Mouse (Mus musculus) liver, adult 2 months (tissue): ENCODE measurements around the gene Myo3a. TPM values are rescaled to one million over a fixed set of nuclear protein-coding genes. Genes with fewer than 3 reads are reported as not detected.
"Not testable (repeated sequence)": the region's sequence is repeated elsewhere in the genome, so short reads cannot be mapped to it uniquely, and the experiment has no call there.

ENCODE experiments used
- DNase-seq: peaks from one replicate; pipeline ENCODE4 v3.0.0-alpha.2; 2011; ENCODE audit warnings: low read depth, low spot score; ENCODE audit errors: extremely low read depth
- H3K27ac ChIP-seq: fragments of 200-500 bp; replicated peaks from 2 replicates; pipeline ENCODE4 v1.5.1; 2012; ENCODE audit warnings: low read depth, mild to moderate bottlenecking, control low read depth, inconsistent platforms, low read length; ENCODE audit not compliant: insufficient read depth
- H3K27me3 ChIP-seq: fragments of 200-500 bp; 2 replicates; pipeline ENCODE4 v1.6.1; 2012; ENCODE audit warnings: mild to moderate bottlenecking, moderate library complexity, low read length, inconsistent platforms; ENCODE audit not compliant: control insufficient read depth, insufficient read depth
- H3K36me3 ChIP-seq: fragments of 200-500 bp; 2 replicates; pipeline ENCODE4 v1.6.1; 2012; ENCODE audit warnings: low read length, inconsistent platforms; ENCODE audit not compliant: control insufficient read depth, insufficient read depth
- H3K4me1 ChIP-seq: fragments of 200-500 bp; 2 replicates; pipeline ENCODE4 v1.6.1; 2011; ENCODE audit warnings: low read length; ENCODE audit not compliant: control insufficient read depth, insufficient read depth
- H3K4me3 ChIP-seq: fragments of 200-500 bp; 2 replicates; pipeline ENCODE4 v1.5.1; 2011; ENCODE audit warnings: low read depth, mild to moderate bottlenecking, control low read depth, low read length, moderate library complexity; ENCODE audit not compliant: insufficient read depth
- H3K79me2 ChIP-seq: fragments of 200-500 bp; 2 replicates; pipeline ENCODE4 v1.6.1; 2012; ENCODE audit warnings: inconsistent platforms, mild to moderate bottlenecking, low read length, moderate library complexity; ENCODE audit not compliant: control insufficient read depth, insufficient read depth
- H3K9ac ChIP-seq: fragments of 200-500 bp; 2 replicates; pipeline ENCODE4 v1.6.1; 2012; ENCODE audit warnings: low read depth, mild to moderate bottlenecking, control low read depth, inconsistent platforms, low read length
- CTCF ChIP-seq: fragments of 200-500 bp; IDR thresholded peaks from 2 replicates; pipeline ENCODE4 v1.5.1; 2011; ENCODE audit warnings: low read depth, low read length, control low read depth
- POLR2A ChIP-seq: fragments of 200-500 bp; IDR thresholded peaks from 2 replicates; pipeline ENCODE4 v1.6.1; 2011; ENCODE audit warnings: low read length, control low read depth; ENCODE audit not compliant: insufficient read depth; ENCODE audit errors: extremely low read depth
- WGBS: fragments of 180-500 bp; shearing (Covaris S2); methylation state at CpG from one replicate; pipeline ENCODE4 v1.1.7; 2018; 5-methylcytosine and 5-hydroxymethylcytosine counted together
- polyA plus RNA-seq: library from polyadenylated mRNA; depleted of rRNA; stranded (reverse); fragments of >200 nt; gene quantifications from 2 replicates; pipeline ENCODE4 v1.2.3, GENCODE M21; 2012
- total RNA-seq: library from RNA; depleted of rRNA; stranded (reverse); fragments of >200 nt; gene quantifications from 2 replicates; pipeline ENCODE4 v1.2.3, GENCODE M21; 2014

Myo3a gene
- total and polyA plus RNA-seq, 2 experiments, result not detected

GRCm38 (mm10) chr2:22548421-22548820 is 321.1 kb downstream of the Myo3a start:
- Histone ChIP-seq H3K27me3 (no peaks in the 10 kb centered on the region), H3K79me2 (no peaks in the 10 kb centered on the region), H3K27ac (no peak overlapping the region), H3K4me3 (no peak overlapping the region), H3K4me1 (no peaks in the 10 kb centered on the region), H3K36me3 (no peaks in the 10 kb centered on the region), H3K9ac (no peak overlapping the region)
- 76% methylated on average over 6 of the region's 6 CpGs for WGBS
- TF ChIP-seq POLR2A (no peak), CTCF (no peak)
- no peak for DNase-seq

GRCm38 (mm10) chr2:22587469-22588169 is 360.3 kb downstream of the Myo3a start:
- WGBS, result 68% methylated on average over 14 of the region's 14 CpGs
- not testable (repeated sequence) for H3K36me3 ChIP-seq, H3K79me2 ChIP-seq, H3K9ac ChIP-seq, H3K27me3 ChIP-seq, H3K4me3 ChIP-seq, H3K4me1 ChIP-seq, H3K27ac ChIP-seq, DNase-seq

GRCm38 (mm10) chr2:22588170-22588541 is 360.9 kb downstream of the Myo3a start:
- not testable (repeated sequence) for H3K27me3 ChIP-seq, H3K79me2 ChIP-seq, H3K9ac ChIP-seq, H3K4me1 ChIP-seq, H3K4me3 ChIP-seq, H3K27ac ChIP-seq, DNase-seq, H3K36me3 ChIP-seq
- 71% methylated on average over 5 of the region's 5 CpGs for WGBS

- not testable (repeated sequence) for H3K4me1 ChIP-seq, DNase-seq, H3K9ac ChIP-seq, H3K36me3 ChIP-seq, H3K4me3 ChIP-seq, H3K79me2 ChIP-seq, H3K27ac ChIP-seq, H3K27me3 ChIP-seq
- 46% methylated on average over 12 of the region's 12 CpGs for WGBS
Measured at GRCm38 (mm10) chr2:22588673-22589381, 361.5 kb downstream of the Myo3a start.

- not testable (repeated sequence) for H3K36me3 ChIP-seq, H3K79me2 ChIP-seq, DNase-seq, H3K4me1 ChIP-seq, H3K9ac ChIP-seq, H3K27me3 ChIP-seq, H3K4me3 ChIP-seq, H3K27ac ChIP-seq
- WGBS, result 75% methylated on average over 17 of the region's 17 CpGs
Measured at GRCm38 (mm10) chr2:22589382-22590205, 362.3 kb downstream of the Myo3a start.

- Histone ChIP-seq H3K79me2 (no peaks in the 10 kb centered on the region), H3K4me3 (no peak overlapping the region), H3K27ac (no peak overlapping the region), H3K4me1 (no peaks in the 10 kb centered on the region), H3K27me3 (no peaks in the 10 kb centered on the region), H3K9ac (no peak overlapping the region), H3K36me3 (no peaks in the 10 kb centered on the region)
- no peak for DNase-seq
- no peak for TF ChIP-seq CTCF
- no peak for TF ChIP-seq POLR2A
Measured at GRCm38 (mm10) chr2:22590206-22590490, 362.8 kb downstream of the Myo3a start.
